Mouse (Mus musculus): ENCODE measurements around the gene Lypd9.
"Not testable (repeated sequence)": the region's sequence is repeated elsewhere in the genome, so short reads cannot be mapped to it uniquely, and the experiment has no call there.

The Lypd9 gene

GRCm38 (mm10) chr11:58452759-58453158, at the start of gene Lypd9:
TSS of gene Lypd9 (minus strand) at chr11:58452923.
- no peak for DNase-seq (ENCODE audit: low spot score in 2 of 2)

GRCm38 (mm10) chr11:58502472-58502871, 49.7 kb upstream of the Lypd9 start, which contains the start of gene Olfr331:
TSS of gene Olfr331 (minus strand) at chr11:58502572.
- DNase-seq (ENCODE audit: low spot score in 2 of 2) = not testable (repeated sequence)

- no peak for DNase-seq (ENCODE audit: low spot score in 2 of 2)
Measured at GRCm38 (mm10) chr11:58499290-58499689, 46.6 kb upstream of the Lypd9 start.

GRCm38 (mm10) chr11:58498761-58499160, 46.0 kb upstream of the Lypd9 start:
- DNase-seq (ENCODE audit: low spot score in 2 of 2) = no peak

- DNase-seq (ENCODE audit: low spot score in 2 of 2) = no peak
Measured at GRCm38 (mm10) chr11:58492455-58492854, 39.7 kb upstream of the Lypd9 start, which contains the start of gene Olfr332. TSS of gene Olfr332 (minus strand) at chr11:58492555.

GRCm38 (mm10) chr11:58462170-58462569, 9.4 kb upstream of the Lypd9 start, which contains the start of gene Olfr30:
TSS of gene Olfr30 (minus strand) at chr11:58462270.
- DNase-seq (ENCODE audit: low spot score in 2 of 2) = no peak

GRCm38 (mm10) chr11:58453592-58453991, 869 bp upstream of the Lypd9 start:
- DNase-seq (ENCODE audit: low spot score in 2 of 2) = no peak

- no peak for DNase-seq (ENCODE audit: low spot score in 2 of 2)
Measured at GRCm38 (mm10) chr11:58437866-58438265, 14.9 kb downstream of the Lypd9 start.

GRCm38 (mm10) chr11:58432259-58432658, 20.5 kb downstream of the Lypd9 start, which contains the start of gene Gm12253:
TSS of gene Gm12253 (plus strand) at chr11:58432559.
- DNase-seq (ENCODE audit: low spot score in 2 of 2) = no peak

GRCm38 (mm10) chr11:58420815-58421214, 31.9 kb downstream of the Lypd9 start, which contains the start of gene 1810065E05Rik:
TSS of gene 1810065E05Rik (plus strand) at chr11:58421111.
- DNase-seq (ENCODE audit: low spot score in 2 of 2) = no peak

GRCm38 (mm10) chr11:58418336-58418735, 34.4 kb downstream of the Lypd9 start:
- DNase-seq (ENCODE audit: low spot score in 2 of 2) = no peak

- DNase-seq (ENCODE audit: low spot score in 2 of 2) = no peak
Measured at GRCm38 (mm10) chr11:58408066-58408465, 44.7 kb downstream of the Lypd9 start.

GRCm38 (mm10) chr11:58400655-58401054, 52.1 kb downstream of the Lypd9 start:
- no peak for DNase-seq (ENCODE audit: low spot score in 2 of 2)

- no peak for DNase-seq (ENCODE audit: low spot score in 2 of 2)
Measured at GRCm38 (mm10) chr11:58399985-58400645, 52.6 kb downstream of the Lypd9 start.
